Mouse (Mus musculus): ENCODE measurements around the gene Ubxn6.
"Not testable (repeated sequence)": the region's sequence is repeated elsewhere in the genome, so short reads cannot be mapped to it uniquely, and the experiment has no call there.

- not testable (repeated sequence) for TF ChIP-seq CTCF (IDR thresholded peaks at IDR 0.05; ENCODE audit: insufficient read depth, low read length); POLR2A (IDR thresholded peaks at IDR 0.05; ENCODE audit: borderline replicate concordance, extremely low read depth, low read depth, low read length)
These were observed 3.5 kb upstream of the Ubxn6 start for GRCm38 (mm10) chr17:56078361-56078760.
